Mouse (Mus musculus): ENCODE results near the gene Espn. TPM values are rescaled to one million over a fixed set of nuclear protein-coding genes. Genes with fewer than 3 reads are reported as not detected.

The Espn gene
- total and polyA plus RNA-seq, 3 experiments: 2.4 to 3.2 (median 2.5) TPM

GRCm38 (mm10) chr4:152100541-152100940 is 51.6 kb downstream of the Espn start:
- H3K4me1 ChIP-seq (ENCODE audit: control insufficient read depth, insufficient read depth, low read length): peaks cover 11% of the 10 kb centered on the region
- WGBS: 29% methylated on average over 11 of the region's 11 CpGs
- no peak overlapping the region for H3K4me3 ChIP-seq
- H3K36me3 ChIP-seq (ENCODE audit: control insufficient read depth, insufficient read depth, low read length): no peaks in the 10 kb centered on the region; the same call in none of the 2 replicates
- no peaks in the 10 kb centered on the region for H3K27me3 ChIP-seq (ENCODE audit: control insufficient read depth, insufficient read depth, low read length)
- peak overlapping the region; percentile 64 for H3K27ac ChIP-seq
- no peak for TF ChIP-seq EP300 (IDR thresholded peaks at IDR 0.05; ENCODE audit: insufficient read depth, low read depth, low read length)
- no peak for TF ChIP-seq CTCF (IDR thresholded peaks at IDR 0.05)
- TF ChIP-seq POLR2A (IDR thresholded peaks at IDR 0.05; ENCODE audit: insufficient read depth, low read depth, low read length): no peak
- H3K79me2 ChIP-seq (replicated peaks; ENCODE audit: control insufficient read depth, insufficient read depth, low read length): no peaks in the 10 kb centered on the region; the same call in 1 of the 2 replicates
- DNase-seq: no peak
- intact Hi-C loops (cut with DNase I): no loop called here
- H3K9ac ChIP-seq (ENCODE audit: low read depth, low read length): no peak overlapping the region

GRCm38 (mm10) chr4:152097911-152098799 is 54.0 kb downstream of the Espn start:
- H3K9ac ChIP-seq (ENCODE audit: low read depth, low read length): peak overlapping the region; percentile 75
- peak overlapping the region; percentile 63 for H3K27ac ChIP-seq
- no peak for DNase-seq
- no peak for TF ChIP-seq EP300 (IDR thresholded peaks at IDR 0.05; ENCODE audit: insufficient read depth, low read depth, low read length)
- peak; percentile 22; the same call in 1 of the 2 replicates for TF ChIP-seq CTCF (IDR thresholded peaks at IDR 0.05)
- H3K79me2 ChIP-seq (replicated peaks; ENCODE audit: control insufficient read depth, insufficient read depth, low read length): no peaks in the 10 kb centered on the region; the same call in 1 of the 2 replicates
- H3K4me1 ChIP-seq (ENCODE audit: control insufficient read depth, insufficient read depth, low read length): peaks cover 11% of the 10 kb centered on the region
- H3K27me3 ChIP-seq (ENCODE audit: control insufficient read depth, insufficient read depth, low read length): no peaks in the 10 kb centered on the region
- H3K36me3 ChIP-seq (ENCODE audit: control insufficient read depth, insufficient read depth, low read length): no peaks in the 10 kb centered on the region; the same call in none of the 2 replicates
- peak overlapping the region; percentile 36 for H3K4me3 ChIP-seq
- 40% methylated on average over 11 of the region's 11 CpGs for WGBS
- intact Hi-C loops (cut with DNase I): loop anchor here (2.0 kb wide), 1 partner anchor 59 kb away; the partner anchor contains the start of genes Nol9 and Tas1r1

- DNase-seq: peak in 1 of 2 experiments; percentile 57
- Histone ChIP-seq H3K36me3 (ENCODE audit: control insufficient read depth, insufficient read depth, low read length) (no peaks in the 10 kb centered on the region; the same call in 1 of the 2 replicates), H3K4me1 (ENCODE audit: control insufficient read depth, insufficient read depth, low read length) (peaks cover 11% of the 10 kb centered on the region), H3K79me2 (replicated peaks; ENCODE audit: control insufficient read depth, insufficient read depth, low read length) (no peaks in the 10 kb centered on the region; the same call in 1 of the 2 replicates), H3K4me3 (peak overlapping the region; percentile 59), H3K27me3 (ENCODE audit: control insufficient read depth, insufficient read depth, low read length) (no peaks in the 10 kb centered on the region), H3K9ac (ENCODE audit: low read depth, low read length) (peak overlapping the region; percentile 75), H3K27ac (peak overlapping the region; percentile 98)
- WGBS: 45% methylated on average over 6 of the region's 6 CpGs
- TF ChIP-seq POLR2A (IDR thresholded peaks at IDR 0.05; ENCODE audit: insufficient read depth, low read depth, low read length) (no peak; the same call in 1 of the 2 replicates), EP300 (IDR thresholded peaks at IDR 0.05; ENCODE audit: insufficient read depth, low read depth, low read length) (no peak), CTCF (IDR thresholded peaks at IDR 0.05) (no peak)
- intact Hi-C loops (cut with DNase I): loop anchor here (2.0 kb wide), 1 partner anchor 58 kb away; the partner anchor contains the start of genes Nol9 and Tas1r1
Measured at GRCm38 (mm10) chr4:152096927-152097326, 55.2 kb downstream of the Espn start.

GRCm38 (mm10) chr4:152095937-152096910 is 55.9 kb downstream of the Espn start:
- H3K4me1 ChIP-seq (ENCODE audit: control insufficient read depth, insufficient read depth, low read length): peaks cover 5% of the 10 kb centered on the region; the same call in 1 of the 2 replicates
- intact Hi-C loops (cut with DNase I): loop anchor here (2.0 kb wide), 2 partner anchors 57 to 115 kb away; partner anchors contain the start of genes Nol9 and Tas1r1
- 27% methylated on average over 27 of the region's 27 CpGs for WGBS

GRCm38 (mm10) chr4:152094233-152094632 is 57.9 kb downstream of the Espn start:
- Histone ChIP-seq H3K4me3 (no peak overlapping the region), H3K36me3 (ENCODE audit: control insufficient read depth, insufficient read depth, low read length) (no peaks in the 10 kb centered on the region), H3K27ac (no peak overlapping the region), H3K27me3 (ENCODE audit: control insufficient read depth, insufficient read depth, low read length) (no peaks in the 10 kb centered on the region), H3K79me2 (replicated peaks; ENCODE audit: control insufficient read depth, insufficient read depth, low read length) (no peaks in the 10 kb centered on the region), H3K4me1 (ENCODE audit: control insufficient read depth, insufficient read depth, low read length) (peaks cover 3% of the 10 kb centered on the region; the same call in 1 of the 2 replicates), H3K9ac (ENCODE audit: low read depth, low read length) (no peak overlapping the region)
- no peak for TF ChIP-seq CTCF (IDR thresholded peaks at IDR 0.05)
- TF ChIP-seq EP300 (IDR thresholded peaks at IDR 0.05; ENCODE audit: insufficient read depth, low read depth, low read length): no peak
- no peak for TF ChIP-seq POLR2A (IDR thresholded peaks at IDR 0.05; ENCODE audit: insufficient read depth, low read depth, low read length)
- intact Hi-C loops (cut with DNase I): loop anchor here (2.0 kb wide), 1 partner anchor 113 kb away; no protein-coding TSS in a partner anchor
- DNase-seq: no peak
- WGBS: 69% methylated on average over 12 of the region's 12 CpGs

More at GRCm38 (mm10) chr4:152095937-152096910, 55.9 kb downstream of the Espn start:
- Histone ChIP-seq H3K79me2 (replicated peaks; ENCODE audit: control insufficient read depth, insufficient read depth, low read length) (no peaks in the 10 kb centered on the region), H3K9ac (ENCODE audit: low read depth, low read length) (peak overlapping the region; percentile 75), H3K4me3 (peak overlapping the region; percentile 59), H3K27me3 (ENCODE audit: control insufficient read depth, insufficient read depth, low read length) (no peaks in the 10 kb centered on the region), H3K27ac (peak overlapping the region; percentile 98), H3K36me3 (ENCODE audit: control insufficient read depth, insufficient read depth, low read length) (no peaks in the 10 kb centered on the region)
- peak; percentile 87 to 89 for DNase-seq
- peak; percentile 60; the same call in 1 of the 2 replicates for TF ChIP-seq POLR2A (IDR thresholded peaks at IDR 0.05; ENCODE audit: insufficient read depth, low read depth, low read length)
- peak; percentile 97 for TF ChIP-seq CTCF (IDR thresholded peaks at IDR 0.05)
- 0 out of 2 replicates have a peak, but pooled peaks have one; percentile 25 for TF ChIP-seq EP300 (IDR thresholded peaks at IDR 0.05; ENCODE audit: insufficient read depth, low read depth, low read length)

All from heart, adult 2 months (tissue).